Mouse (Mus musculus): ENCODE data around the gene Hoxb1.

DNA sequence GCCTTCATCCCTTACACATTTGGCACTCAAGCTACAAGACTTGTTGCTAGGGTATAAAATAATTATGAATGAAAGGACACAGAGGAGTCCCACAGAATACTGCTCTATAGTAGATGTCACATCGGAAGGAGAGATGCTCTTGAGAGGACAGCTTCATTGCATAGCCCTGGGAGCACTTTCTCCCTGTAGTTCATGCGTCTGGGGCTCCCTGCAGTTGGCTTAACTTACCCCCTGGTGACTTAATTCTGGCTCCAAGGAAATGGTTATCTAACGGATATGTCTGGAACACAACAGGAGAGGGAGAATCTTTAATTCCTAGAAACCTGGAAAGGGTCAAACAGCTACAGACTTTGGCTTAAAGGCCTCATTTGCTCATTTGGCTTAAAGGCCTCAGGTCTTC lies 6.2 kb downstream of the Hoxb1 start:
- no peak for TF ChIP-seq EP300 (IDR thresholded peaks at IDR 0.05; ENCODE audit: low read depth)
- no peak for TF ChIP-seq CTCF (IDR thresholded peaks at IDR 0.05; ENCODE audit: low read depth)

All from heart, postnatal 0 days (tissue).